Mouse (Mus musculus): ENCODE results near the gene Itpka. TPM values are rescaled to one million over a fixed set of nuclear protein-coding genes. Genes with fewer than 3 reads are reported as not detected.

The Itpka gene
- polyA plus RNA-seq, 1 experiment from 2014 or later = 4.1 TPM

GRCm38 (mm10) chr2:119758844-119759835 is 17.0 kb downstream of the Itpka start:
- Histone ChIP-seq H3K36me3 (peaks cover 9% of the 10 kb centered on the region), H3K27ac (no peak overlapping the region), H3K4me1 (peaks cover 18% of the 10 kb centered on the region), H3K9ac (no peak overlapping the region), H3K4me3 (peak overlapping the region; percentile 62), H3K4me2 (peak overlapping the region; percentile 87), H3K9me3 (replicated peaks) (no peaks in the 10 kb centered on the region), H3K27me3 (replicated peaks) (peaks cover 83% of the 10 kb centered on the region)
- WGBS (ENCODE audit: insufficient replicate concordance) = 5% methylated on average over 44 of the region's 44 CpGs
- no peak for ATAC-seq

GRCm38 (mm10) chr2:119760251-119760650 is 18.1 kb downstream of the Itpka start, which contains the start of gene Ltk:
Ltk (minus strand) TSS chr2:119760431.
- H3K4me2 ChIP-seq = no peak within 1 kb of the TSS; the same call in 1 of the 2 replicates
- no peak within 1 kb of the TSS for H3K9ac ChIP-seq
- 10% methylated on average over 9 of the region's 9 CpGs for WGBS (ENCODE audit: insufficient replicate concordance)
- H3K27me3 ChIP-seq (replicated peaks) = peaks cover 72% of the 10 kb centered on the region
- no peak for ATAC-seq
- peaks cover 18% of the 10 kb centered on the region for H3K4me1 ChIP-seq
- H3K27ac ChIP-seq = no peak within 1 kb of the TSS
- peaks cover 20% of the 10 kb centered on the region for H3K36me3 ChIP-seq
- 0 out of 2 replicates have a peak within 1 kb of the TSS, but pooled peaks have one; percentile 62 for H3K4me3 ChIP-seq
- no peaks in the 10 kb centered on the region for H3K9me3 ChIP-seq (replicated peaks)

GRCm38 (mm10) chr2:119762276-119762675 is 20.1 kb downstream of the Itpka start:
- no peak overlapping the region for H3K4me2 ChIP-seq
- no peak for ATAC-seq
- peaks cover 18% of the 10 kb centered on the region for H3K4me1 ChIP-seq
- H3K9me3 ChIP-seq (replicated peaks) = no peaks in the 10 kb centered on the region
- H3K9ac ChIP-seq = no peak overlapping the region
- H3K36me3 ChIP-seq = peaks cover 29% of the 10 kb centered on the region
- no peak overlapping the region for H3K27ac ChIP-seq
- H3K27me3 ChIP-seq (replicated peaks) = peaks cover 53% of the 10 kb centered on the region
- no peak overlapping the region for H3K4me3 ChIP-seq
- 51% methylated on average over 1 of the region's 1 CpGs for WGBS (ENCODE audit: insufficient replicate concordance)

- ATAC-seq = no peak
These were observed 21.8 kb downstream of the Itpka start for GRCm38 (mm10) chr2:119763924-119764323.

GRCm38 (mm10) chr2:119767246-119767645 is 25.1 kb downstream of the Itpka start:
- ATAC-seq = no peak
- peaks cover 74% of the 10 kb centered on the region for H3K36me3 ChIP-seq
- H3K4me1 ChIP-seq = no peaks in the 10 kb centered on the region
- no peak overlapping the region for H3K4me2 ChIP-seq
- H3K27ac ChIP-seq = no peak overlapping the region
- no peak overlapping the region for H3K4me3 ChIP-seq
- 83% methylated on average over 6 of the region's 6 CpGs for WGBS (ENCODE audit: insufficient replicate concordance)
- H3K27me3 ChIP-seq (replicated peaks) = peaks cover 4% of the 10 kb centered on the region
- H3K9ac ChIP-seq = no peak overlapping the region
- H3K9me3 ChIP-seq (replicated peaks) = no peaks in the 10 kb centered on the region

More at GRCm38 (mm10) chr2:119763924-119764323, 21.8 kb downstream of the Itpka start:
- Histone ChIP-seq H3K9me3 (replicated peaks) (no peaks in the 10 kb centered on the region), H3K4me3 (no peak overlapping the region), H3K9ac (no peak overlapping the region), H3K4me2 (no peak overlapping the region), H3K4me1 (0 out of 2 replicates have a peak, but pooled peaks cover 2% of the 10 kb centered on the region), H3K27ac (no peak overlapping the region), H3K27me3 (replicated peaks) (peaks cover 36% of the 10 kb centered on the region), H3K36me3 (peaks cover 40% of the 10 kb centered on the region)
- 71% methylated on average over 4 of the region's 4 CpGs for WGBS (ENCODE audit: insufficient replicate concordance)

- H3K36me3 ChIP-seq = peaks cover 19% of the 10 kb centered on the region
- WGBS (ENCODE audit: insufficient replicate concordance) = under 1% methylated on average over 44 of the region's 44 CpGs
- peak within 1 kb of the TSS; percentile 69 for H3K9ac ChIP-seq
- H3K4me1 ChIP-seq = peaks cover 14% of the 10 kb centered on the region
- peak within 1 kb of the TSS; percentile 67 for H3K4me3 ChIP-seq
- peak within 1 kb of the TSS; percentile 72 for H3K27ac ChIP-seq
- ATAC-seq = peak; percentile 96
- peak within 1 kb of the TSS; percentile 81 for H3K4me2 ChIP-seq
- H3K27me3 ChIP-seq (replicated peaks) = peaks cover 11% of the 10 kb centered on the region
- H3K9me3 ChIP-seq (replicated peaks) = no peaks in the 10 kb centered on the region
These were observed 45.2 kb downstream of the Itpka start, which contains the start of gene Rpap1 for GRCm38 (mm10) chr2:119787206-119787883. Rpap1 (minus strand) TSS chr2:119787537.

- WGBS (ENCODE audit: insufficient replicate concordance) = 64% methylated on average over 2 of the region's 2 CpGs
- Histone ChIP-seq H3K9ac (no peak overlapping the region), H3K4me3 (no peak overlapping the region), H3K9me3 (replicated peaks) (no peaks in the 10 kb centered on the region), H3K27ac (no peak overlapping the region), H3K36me3 (peaks cover 5% of the 10 kb centered on the region; the same call in 1 of the 2 replicates), H3K27me3 (replicated peaks) (peaks cover 21% of the 10 kb centered on the region), H3K4me2 (no peak overlapping the region), H3K4me1 (peaks cover 14% of the 10 kb centered on the region)
- ATAC-seq = no peak
These were observed 47.9 kb downstream of the Itpka start for GRCm38 (mm10) chr2:119789996-119790395.

GRCm38 (mm10) chr2:119797279-119797783 is 55.2 kb downstream of the Itpka start, which contains the start of gene Tyro3:
Tyro3 (plus strand) TSS chr2:119797733.
- Histone ChIP-seq H3K4me3 (no peak within 1 kb of the TSS), H3K27ac (no peak within 1 kb of the TSS), H3K9me3 (replicated peaks) (no peaks in the 10 kb centered on the region), H3K9ac (no peak within 1 kb of the TSS), H3K4me1 (peaks cover 23% of the 10 kb centered on the region), H3K4me2 (peak within 1 kb of the TSS; percentile 96; the same call in 1 of the 2 replicates), H3K27me3 (replicated peaks) (peaks cover 79% of the 10 kb centered on the region), H3K36me3 (no peaks in the 10 kb centered on the region)
- no peak for ATAC-seq
- WGBS (ENCODE audit: insufficient replicate concordance) = 52% methylated on average over 5 of the region's 5 CpGs

- peak overlapping the region; percentile 69; the same call in 1 of the 2 replicates for H3K4me3 ChIP-seq
- no peaks in the 10 kb centered on the region for H3K9me3 ChIP-seq (replicated peaks)
- peak overlapping the region; percentile 96 for H3K4me2 ChIP-seq
- H3K4me1 ChIP-seq = peaks cover 31% of the 10 kb centered on the region
- 12% methylated on average over 13 of the region's 13 CpGs for WGBS (ENCODE audit: insufficient replicate concordance)
- H3K36me3 ChIP-seq = no peaks in the 10 kb centered on the region
- H3K27ac ChIP-seq = no peak overlapping the region
- H3K9ac ChIP-seq = no peak overlapping the region
- ATAC-seq = no peak
- H3K27me3 ChIP-seq (replicated peaks) = peaks cover 87% of the 10 kb centered on the region
These were observed 56.2 kb downstream of the Itpka start for GRCm38 (mm10) chr2:119798246-119798927.

- Histone ChIP-seq H3K4me3 (peak overlapping the region; percentile 69), H3K9me3 (replicated peaks) (no peaks in the 10 kb centered on the region), H3K9ac (peak overlapping the region; percentile 71), H3K36me3 (no peaks in the 10 kb centered on the region), H3K27ac (no peak overlapping the region), H3K27me3 (replicated peaks) (peaks cover 94% of the 10 kb centered on the region), H3K4me2 (peak overlapping the region; percentile 96), H3K4me1 (peaks cover 31% of the 10 kb centered on the region)
- WGBS (ENCODE audit: insufficient replicate concordance) = under 1% methylated on average over 42 of the region's 89 CpGs
- ATAC-seq = peak; percentile 70
These were observed 57.2 kb downstream of the Itpka start for GRCm38 (mm10) chr2:119799181-119799960.
